Mouse (Mus musculus) small intestine, adult 2 months (tissue): ENCODE data around the gene Sav1.

Experiments
- CTCF ChIP-seq: fragments of 200-500 bp; IDR thresholded peaks from 2 replicates; pipeline ENCODE4 v1.5.1; 2012; ENCODE audit warnings: low read depth, mild to moderate bottlenecking, control low read depth, inconsistent platforms, low read length, moderate library complexity, mixed read lengths; ENCODE audit not compliant: insufficient replicate concordance, insufficient read length; ENCODE audit errors: extremely low read depth
- POLR2A ChIP-seq: fragments of 200-500 bp; IDR thresholded peaks from 2 replicates; pipeline ENCODE4 v1.6.1; 2012; ENCODE audit warnings: low read depth, mild to moderate bottlenecking, control low read depth, inconsistent platforms, low read length, moderate library complexity

GRCm38 (mm10) chr12:69985546-69985945 is 1.3 kb downstream of the Sav1 start:
- TF ChIP-seq POLR2A (no peak), CTCF (no peak)
